Mouse (Mus musculus) CH12.LX (cell line): ENCODE measurements around the gene Map4k1. TPM values are rescaled to one million over a fixed set of nuclear protein-coding genes. Genes with fewer than 3 reads are reported as not detected.

Source experiments
- DNase-seq: peaks from one replicate; pipeline ENCODE4 v3.0.0-alpha.2; 2013; ENCODE audit errors: extremely low read depth
- H3K27ac ChIP-seq: 2 replicates; pipeline ENCODE4 v1.5.1; 2012; ENCODE audit warnings: low read depth, mild to moderate bottlenecking, control low read depth, moderate library complexity; ENCODE audit not compliant: insufficient read depth
- H3K27me3 ChIP-seq: replicated peaks from 2 replicates; pipeline ENCODE3; 2012; ENCODE audit warnings: inconsistent platforms
- H3K36me3 ChIP-seq, 2 experiments: replicated peaks in 1 of 2; 2 replicates each; pipeline versions ENCODE3 to v1.6.1; 2012; ENCODE audit warnings: inconsistent platforms in 1 of 2, low read length in 1 of 2, mild to moderate bottlenecking in 1 of 2, mixed read lengths in 1 of 2, moderate library complexity in 1 of 2; ENCODE audit not compliant: control insufficient read depth in 1 of 2, insufficient read depth in 1 of 2
- H3K4me1 ChIP-seq, 2 experiments: 2 replicates each; pipeline ENCODE4 v1.6.1; 2012; ENCODE audit warnings: inconsistent platforms in 1 of 2, moderate library complexity in 1 of 2; ENCODE audit not compliant: insufficient read depth in 2 of 2, control insufficient read depth in 1 of 2
- H3K4me2 ChIP-seq: 2 replicates; pipeline ENCODE4 v1.6.1; 2012; ENCODE audit warnings: low read depth, mild to moderate bottlenecking, control low read depth; ENCODE audit not compliant: poor library complexity, insufficient read depth, severe bottlenecking
- H3K4me3 ChIP-seq, 3 experiments: fragments of 150-350 bp in 1 of 3; sonication (generic) in 1 of 3; replicated peaks in 1 of 3; 2 replicates each; pipeline versions ENCODE3 to v1.5.1; 2011 to 2012; ENCODE audit warnings: low read depth in 2 of 3, low read length in 2 of 3, mild to moderate bottlenecking in 2 of 3, moderate library complexity in 2 of 3, control low read depth in 1 of 3, improper control_type of control experiment in 1 of 3, inconsistent platforms in 1 of 3, mixed read lengths in 1 of 3; ENCODE audit not compliant: poor library complexity in 1 of 3
- H3K79me2 ChIP-seq: replicated peaks from 2 replicates; pipeline ENCODE4 v1.6.1; 2012; ENCODE audit warnings: mild to moderate bottlenecking, moderate library complexity; ENCODE audit not compliant: control insufficient read depth, poor library complexity, insufficient read depth, severe bottlenecking; ENCODE audit errors: extremely low read depth
- H3K9ac ChIP-seq: 2 replicates; pipeline ENCODE4 v1.6.1; 2012; ENCODE audit warnings: low read depth, mild to moderate bottlenecking, control low read depth, moderate library complexity; ENCODE audit not compliant: insufficient read depth
- H3K9me3 ChIP-seq: replicated peaks from 2 replicates; pipeline ENCODE3; 2012; ENCODE audit warnings: low read length, inconsistent platforms, mixed read lengths
- BHLHE40 ChIP-seq: IDR thresholded peaks from 2 replicates; pipeline ENCODE4 v1.6.1; 2011; ENCODE audit warnings: mild to moderate bottlenecking, low read depth, low read length, improper control_type of control experiment
- CHD1 ChIP-seq: IDR thresholded peaks from 2 replicates; pipeline ENCODE4 v1.6.1; 2012; ENCODE audit warnings: low read depth, low read length, improper control_type of control experiment, inconsistent platforms
- CHD2 ChIP-seq: IDR thresholded peaks from 2 replicates; pipeline ENCODE4 v1.6.1; 2011; ENCODE audit warnings: low read length, improper control_type of control experiment
- CTCF ChIP-seq, 2 experiments: IDR thresholded peaks in 1 of 2; conservative IDR thresholded peaks in 1 of 2; 2 replicates each; pipeline ENCODE4 v1.5.1; 2011 to 2012; ENCODE audit warnings: low read depth in 2 of 2, low read length in 2 of 2, improper control_type of control experiment in 1 of 2, inconsistent platforms in 1 of 2, mild to moderate bottlenecking in 1 of 2, moderate library complexity in 1 of 2
- E2F4 ChIP-seq: IDR thresholded peaks from 2 replicates; pipeline ENCODE4 v1.6.1; 2011; ENCODE audit warnings: low read depth, low read length, improper control_type of control experiment; ENCODE audit not compliant: insufficient replicate concordance
- ELF1 ChIP-seq: IDR thresholded peaks from 2 replicates; pipeline ENCODE4 v1.6.1; 2014; ENCODE audit warnings: low read depth, mild to moderate bottlenecking, inconsistent platforms, low read length, improper control_type of control experiment
- EP300 ChIP-seq: IDR thresholded peaks from 2 replicates; pipeline ENCODE4 v1.6.1; 2011; ENCODE audit warnings: low read length, improper control_type of control experiment
- ETS1 ChIP-seq: conservative IDR thresholded peaks from 2 replicates; pipeline ENCODE4 v1.6.1; 2012; ENCODE audit warnings: low read depth, mild to moderate bottlenecking, inconsistent platforms, low read length, improper control_type of control experiment, moderate library complexity
- GABPA ChIP-seq: IDR thresholded peaks from 2 replicates; pipeline ENCODE4 v1.6.1; 2012; ENCODE audit warnings: low read depth, low read length, improper control_type of control experiment, inconsistent platforms; ENCODE audit not compliant: insufficient replicate concordance
- HCFC1 ChIP-seq: IDR thresholded peaks from 2 replicates; pipeline ENCODE4 v1.6.1; 2012; ENCODE audit warnings: low read depth, mild to moderate bottlenecking, inconsistent platforms, low read length, improper control_type of control experiment
- IRF4 ChIP-seq: IDR thresholded peaks from 2 replicates; pipeline ENCODE4 v1.6.1; 2014; ENCODE audit warnings: low read depth, mild to moderate bottlenecking, inconsistent platforms, low read length, improper control_type of control experiment
- JUN ChIP-seq: IDR thresholded peaks from 2 replicates; pipeline ENCODE4 v1.6.1; 2011; ENCODE audit warnings: low read depth, mild to moderate bottlenecking, low read length, improper control_type of control experiment, moderate library complexity; ENCODE audit not compliant: insufficient read depth
- JUND ChIP-seq: conservative IDR thresholded peaks from 2 replicates; pipeline ENCODE4 v1.6.1; 2011; ENCODE audit warnings: low read depth, low read length, improper control_type of control experiment
- KAT2A ChIP-seq: IDR thresholded peaks from 2 replicates; pipeline ENCODE4 v1.6.1; 2012; ENCODE audit warnings: low read length, improper control_type of control experiment, inconsistent platforms; ENCODE audit not compliant: insufficient replicate concordance
- MAFK ChIP-seq: IDR thresholded peaks from 2 replicates; pipeline ENCODE4 v1.6.1; 2011; ENCODE audit warnings: low read length, improper control_type of control experiment; ENCODE audit not compliant: insufficient replicate concordance
- MAX ChIP-seq: IDR thresholded peaks from 2 replicates; pipeline ENCODE4 v1.6.1; 2011; ENCODE audit warnings: low read length, improper control_type of control experiment
- MAZ ChIP-seq: IDR thresholded peaks from 2 replicates; pipeline ENCODE4 v1.6.1; 2012; ENCODE audit warnings: low read depth, mild to moderate bottlenecking, inconsistent platforms, low read length, improper control_type of control experiment, moderate library complexity
- MEF2A ChIP-seq: IDR thresholded peaks from 2 replicates; pipeline ENCODE4 v1.6.1; 2014; ENCODE audit warnings: low read depth, mild to moderate bottlenecking, inconsistent platforms, low read length, improper control_type of control experiment, borderline replicate concordance
- MXI1 ChIP-seq: IDR thresholded peaks from 2 replicates; pipeline ENCODE4 v1.6.1; 2011; ENCODE audit warnings: mild to moderate bottlenecking, low read depth, low read length, improper control_type of control experiment
- MYC ChIP-seq: IDR thresholded peaks from 2 replicates; pipeline ENCODE4 v1.6.1; 2011; ENCODE audit warnings: low read depth, mild to moderate bottlenecking, improper control_type of control experiment, low read length
- NELFE ChIP-seq: IDR thresholded peaks from 2 replicates; pipeline ENCODE4 v1.6.1; 2011; ENCODE audit warnings: low read depth, low read length, improper control_type of control experiment
- NRF1 ChIP-seq: IDR thresholded peaks from 2 replicates; pipeline ENCODE4 v1.6.1; 2014; ENCODE audit warnings: low read depth, mild to moderate bottlenecking, inconsistent platforms, low read length, improper control_type of control experiment, moderate library complexity
- PAX5 ChIP-seq: IDR thresholded peaks from 2 replicates; pipeline ENCODE4 v1.6.1; 2012; ENCODE audit warnings: low read length, inconsistent platforms, mixed read lengths
- POLR2A ChIP-seq: IDR thresholded peaks from 2 replicates; pipeline ENCODE4 v1.6.1; 2011; ENCODE audit warnings: low read depth, mild to moderate bottlenecking, improper control_type of control experiment, low read length
- POLR2AphosphoS2 ChIP-seq: IDR thresholded peaks from 2 replicates; pipeline ENCODE4 v1.6.1; 2011; ENCODE audit warnings: low read depth, low read length, improper control_type of control experiment
- RAD21 ChIP-seq: IDR thresholded peaks from 2 replicates; pipeline ENCODE4 v1.6.1; 2011; ENCODE audit warnings: low read depth, mild to moderate bottlenecking, low read length, improper control_type of control experiment, moderate library complexity
- RCOR1 ChIP-seq: conservative IDR thresholded peaks from 2 replicates; pipeline ENCODE4 v1.6.1; 2012; ENCODE audit warnings: low read depth, mild to moderate bottlenecking, inconsistent platforms, low read length, improper control_type of control experiment
- SIN3A ChIP-seq: IDR thresholded peaks from 2 replicates; pipeline ENCODE4 v1.6.1; 2012; ENCODE audit warnings: low read length, improper control_type of control experiment, inconsistent platforms
- SMC3 ChIP-seq: IDR thresholded peaks from 2 replicates; pipeline ENCODE4 v1.6.1; 2011; ENCODE audit warnings: low read depth, low read length, improper control_type of control experiment
- TBP ChIP-seq: conservative IDR thresholded peaks from 2 replicates; pipeline ENCODE4 v1.6.1; 2011; ENCODE audit warnings: low read depth, low read length, improper control_type of control experiment
- TCF12 ChIP-seq: IDR thresholded peaks from 2 replicates; pipeline ENCODE4 v1.6.1; 2014; ENCODE audit warnings: low read depth, mild to moderate bottlenecking, inconsistent platforms, low read length, improper control_type of control experiment
- UBTF ChIP-seq: IDR thresholded peaks from 2 replicates; pipeline ENCODE4 v1.6.1; 2012; ENCODE audit warnings: low read depth, mild to moderate bottlenecking, inconsistent platforms, low read length, improper control_type of control experiment, moderate library complexity
- USF1 ChIP-seq: IDR thresholded peaks from 2 replicates; pipeline ENCODE4 v1.6.1; 2014; ENCODE audit warnings: low read depth, mild to moderate bottlenecking, inconsistent platforms, low read length, improper control_type of control experiment
- USF2 ChIP-seq: conservative IDR thresholded peaks from 2 replicates; pipeline ENCODE4 v1.6.1; 2011; ENCODE audit warnings: low read depth, low read length, improper control_type of control experiment
- ZC3H11A ChIP-seq: IDR thresholded peaks from 2 replicates; pipeline ENCODE4 v1.6.1; 2012; ENCODE audit warnings: low read depth, mild to moderate bottlenecking, inconsistent platforms, low read length, improper control_type of control experiment
- ZKSCAN1 ChIP-seq: IDR thresholded peaks from 2 replicates; pipeline ENCODE4 v1.6.1; 2012; ENCODE audit warnings: low read depth, inconsistent platforms, low read length, improper control_type of control experiment, borderline replicate concordance
- ZMIZ1 ChIP-seq: IDR thresholded peaks from 2 replicates; pipeline ENCODE4 v1.6.1; 2012; ENCODE audit warnings: low read depth, mild to moderate bottlenecking, inconsistent platforms, low read length, improper control_type of control experiment
- ZNF384 ChIP-seq: IDR thresholded peaks from 2 replicates; pipeline ENCODE4 v1.6.1; 2012; ENCODE audit warnings: low read depth, low read length, improper control_type of control experiment, inconsistent platforms
- dilution Hi-C: fragments of 300-500 bp; cut with MboI; formaldehyde crosslinking; loops from 2 replicates; pipeline ENCODE4 v1.14.3; 2020; ENCODE audit warnings: low sequenced_read_pairs; ENCODE audit not compliant: extremely low pct_unique_long_range_greater_than_20kb, extremely low pct_ligation_motif_present
- in situ Hi-C: fragments of 300-500 bp; cut with MboI; formaldehyde crosslinking; loops from 3 replicates; pipeline ENCODE4 v1.14.3; 2019; ENCODE audit warnings: low sequenced_read_pairs, low pct_ligation_motif_present, low pct_unique_long_range_greater_than_20kb, mixed read lengths
- polyA plus RNA-seq: library from polyadenylated mRNA; unstranded; fragments of >175 nt; gene quantifications from 2 replicates; pipeline ENCODE4 v1.2.1, GENCODE M21; 2012; ENCODE audit warnings: low read depth; ENCODE audit not compliant: insufficient read length
- total RNA-seq, 2 experiments: library from RNA; depleted of rRNA; stranded (reverse); fragments of 300-350 nt in 1 of 2; fragments of >200 nt in 1 of 2; gene quantifications; 2 replicates each; pipeline ENCODE4 v1.2.3; 2012 to 2014

Gene Map4k1
- 183 and 195 TPM in 2 replicates for total RNA-seq (2012; rRNA removed)
- 112 and 114 TPM in 2 replicates for total RNA-seq (2014; rRNA removed)
- 395 and 401 TPM in 2 replicates for polyA plus RNA-seq

DNA sequence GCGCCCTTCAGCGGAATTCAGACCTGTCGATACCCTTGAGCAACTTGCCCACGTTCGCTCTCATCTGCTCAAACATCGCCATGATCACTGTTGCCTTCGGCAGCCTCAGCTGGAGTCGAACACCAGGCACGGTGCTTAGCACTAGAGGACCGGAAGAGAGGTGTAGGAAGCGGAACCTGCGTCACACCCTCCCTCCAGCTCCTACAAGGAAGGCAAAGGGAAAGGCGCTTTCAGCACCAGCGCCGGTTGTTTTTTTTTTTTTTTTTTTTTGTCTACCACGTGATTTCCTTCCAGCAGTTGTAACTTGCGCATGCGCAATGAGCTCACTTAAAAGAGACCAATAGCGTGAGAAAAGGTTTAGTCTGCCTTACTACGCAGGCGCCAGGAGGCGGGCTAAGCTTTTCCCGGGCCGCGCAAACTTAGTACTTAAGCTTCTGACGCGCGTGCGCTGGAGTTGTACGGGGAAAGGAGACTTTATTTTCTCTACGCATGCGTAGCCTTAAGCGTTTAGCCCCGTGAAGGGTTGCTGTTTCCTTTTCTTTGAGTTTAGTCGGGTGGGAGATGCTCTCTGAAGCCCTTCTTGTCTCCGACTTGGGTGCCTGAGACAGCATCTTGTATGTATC is at the start of gene Map4k1, which contains the start of gene Eif3k:
Map4k1 (plus strand) TSS at position 400 of the 623 bp plus-strand sequence.
Eif3k (minus strand) TSS at position 214 of the 623 bp plus-strand sequence.
- H3K27ac ChIP-seq = peak within 1 kb of the TSS; percentile 98
- dilution Hi-C loops (no loop called here), in situ Hi-C loops (no loop called here)
- H3K9me3 ChIP-seq = no peaks in the 10 kb centered on the region
- H3K9ac ChIP-seq = peak within 1 kb of the TSS; percentile 94
- TF ChIP-seq GABPA (no peak), JUN (no peak), CHD1 (no peak), JUND (no peak), MAZ (no peak; the same call in 1 of the 2 replicates), ZKSCAN1 (no peak; the same call in 1 of the 2 replicates), HCFC1 (peak; percentile 89), POLR2AphosphoS2 (no peak), ZMIZ1 (no peak), MXI1 (peak; percentile 21), ETS1 (peak; percentile 65), RCOR1 (peak; percentile 51; the same call in 1 of the 2 replicates), NRF1 (peak; percentile 99), IRF4 (no peak; the same call in 1 of the 2 replicates), CTCF (conservative IDR thresholded peaks at IDR 0.05 in 1 of 2, IDR thresholded peaks at IDR 0.05 in 1 of 2; ENCODE audit: low read depth in 2 of 2, low read length in 2 of 2) (no peak), POLR2A (peak; percentile 87), E2F4 (peak; percentile 97), RAD21 (no peak), SMC3 (no peak), CHD2 (0 out of 2 replicates have a peak, but pooled peaks have one; percentile 11), UBTF (peak; percentile 67; the same call in 1 of the 2 replicates), NELFE (peak; percentile 91), USF1 (peak; percentile 94), ZC3H11A (no peak), MAX (peak; percentile 95), MYC (peak; percentile 84), TBP (peak; percentile 77), SIN3A (peak; percentile 93), ELF1 (peak; percentile 94), TCF12 (peak; percentile 61), PAX5 (no peak), MAFK (0 out of 2 replicates have a peak, but pooled peaks have one; percentile 41), EP300 (no peak), KAT2A (0 out of 2 replicates have a peak, but pooled peaks have one; percentile 68), BHLHE40 (peak; percentile 77), USF2 (peak; percentile 94), MEF2A (no peak; the same call in 1 of the 2 replicates), ZNF384 (peak; percentile 100)
- peak; percentile 100 for DNase-seq
- H3K4me1 ChIP-seq = peaks cover 18 to 36% of the 10 kb centered on the region in 2 experiments
- H3K4me2 ChIP-seq = peak within 1 kb of the TSS; percentile 33
- H3K79me2 ChIP-seq = peaks cover 59% of the 10 kb centered on the region
- H3K36me3 ChIP-seq = peaks cover 44 to 55% of the 10 kb centered on the region in 2 experiments
- H3K27me3 ChIP-seq = no peaks in the 10 kb centered on the region
- peak within 1 kb of the TSS; percentile 84 to 99 (median 97) for H3K4me3 ChIP-seq
